Mouse (Mus musculus): ENCODE results near the gene Tubgcp6.
A peak's percentile ranks its signal among the peaks of the same experiment; 100 is the strongest.

- TF ChIP-seq USF1 (IDR thresholded peaks at IDR 0.05; ENCODE audit: low read depth): no peak
- no peak for TF ChIP-seq CEBPB (IDR thresholded peaks at IDR 0.05; ENCODE audit: low read depth)
- no peak for TF ChIP-seq CTCF (IDR thresholded peaks at IDR 0.05; ENCODE audit: control insufficient read depth, insufficient read depth, insufficient read length)
- peak; percentile 45 for TF ChIP-seq MYOD1 (IDR thresholded peaks at IDR 0.05; ENCODE audit: control insufficient read depth, insufficient read length, low read depth)
- TF ChIP-seq MAX (IDR thresholded peaks at IDR 0.05): no peak
These were observed 46.7 kb downstream of the Tubgcp6 start for GRCm38 (mm10) chr15:89076156-89076731.
